Mouse (Mus musculus): ENCODE results near the gene Tmem42. TPM values are rescaled to one million over a fixed set of nuclear protein-coding genes. Genes with fewer than 3 reads are reported as not detected.
A peak's percentile ranks its signal among the peaks of the same experiment; 100 is the strongest.

The Tmem42 gene
- 10 to 100 TPM in 2 of 4 experiments, 1 to 10 TPM in 2; 6.5 to 11.0 (median 9.9) TPM for total RNA-seq (2022)

GRCm38 (mm10) chr9:123020995-123021631, at the start of gene Tmem42:
Tmem42 (plus strand) TSS chr9:123021326.
- DNase-seq (ENCODE audit: low spot score in 2 of 2), result peak; percentile 73 to 80

- DNase-seq (ENCODE audit: low spot score in 2 of 2), result no peak
Measured at GRCm38 (mm10) chr9:122998406-122999192, 22.5 kb upstream of the Tmem42 start.

GRCm38 (mm10) chr9:122999193-122999586, 21.9 kb upstream of the Tmem42 start:
- DNase-seq (ENCODE audit: low spot score in 2 of 2), result no peak

- no peak for DNase-seq (ENCODE audit: low spot score in 2 of 2)
Measured at GRCm38 (mm10) chr9:123004718-123005117, 16.4 kb upstream of the Tmem42 start.

GRCm38 (mm10) chr9:123006071-123006470, 15.1 kb upstream of the Tmem42 start:
- no peak for DNase-seq (ENCODE audit: low spot score in 2 of 2)

- peak in 1 of 2 experiments; percentile 6 for DNase-seq (ENCODE audit: low spot score in 2 of 2)
Measured at GRCm38 (mm10) chr9:123021636-123022379, 682 bp downstream of the Tmem42 start.

- no peak for DNase-seq (ENCODE audit: low spot score in 2 of 2)
Measured at GRCm38 (mm10) chr9:123024201-123024600, 3.1 kb downstream of the Tmem42 start.

GRCm38 (mm10) chr9:123031496-123032246, 10.5 kb downstream of the Tmem42 start:
- no peak for DNase-seq (ENCODE audit: low spot score in 2 of 2)

GRCm38 (mm10) chr9:123034426-123034825, 13.3 kb downstream of the Tmem42 start, which contains the start of gene Tgm4:
Tgm4 (plus strand) TSS chr9:123034726.
- DNase-seq (ENCODE audit: low spot score in 2 of 2), result no peak

GRCm38 (mm10) chr9:123047665-123048064, 26.5 kb downstream of the Tmem42 start:
- DNase-seq (ENCODE audit: low spot score in 2 of 2), result no peak

- no peak for DNase-seq (ENCODE audit: low spot score in 2 of 2)
Measured at GRCm38 (mm10) chr9:123058724-123059292, 37.7 kb downstream of the Tmem42 start.

GRCm38 (mm10) chr9:123060172-123060571, 39.0 kb downstream of the Tmem42 start:
- no peak for DNase-seq (ENCODE audit: low spot score in 2 of 2)

Other genes starting within 250 kb of the Tmem42 start
- gene Tcaim, start 215.8 kb upstream of the Tmem42 start, total RNA-seq (2022), result 10 to 100 TPM; 21.3 to 23.3 (median 21.9) TPM
- gene Gm35549, start 177.3 kb upstream of the Tmem42 start, total RNA-seq (2022), result not detected
- gene Zfp445, start 155.3 kb upstream of the Tmem42 start, total RNA-seq (2022), result 10 to 100 TPM; 24.8 to 35.2 (median 34.0) TPM
- 1 to 10 TPM; 3.9 to 4.6 (median 4.4) TPM for gene Zkscan7, start 135.6 kb upstream of the Tmem42 start, total RNA-seq (2022)
- gene Zfp105, start 98.3 kb upstream of the Tmem42 start, total RNA-seq (2022), result under 1 TPM; 0.19 to 0.79 (median 0.52) TPM
- 10 to 100 TPM in 1 of 4 experiments, 1 to 10 TPM in 3; 5.6 to 11.6 (median 8.4) TPM for gene 1110059G10Rik, start 70.3 kb upstream of the Tmem42 start, total RNA-seq (2022)
- under 1 TPM in 1 of 4 experiments, not detected in 3; 0.45 TPM for gene Kif15, start 70.3 kb upstream of the Tmem42 start, total RNA-seq (2022)
- gene Tgm4, start 13.4 kb downstream of the Tmem42 start, total RNA-seq (2022), result not detected
- gene Zdhhc3, start 91.9 kb downstream of the Tmem42 start, total RNA-seq (2022), result 10 to 100 TPM; 63.9 to 75.0 (median 69.9) TPM
- 10 to 100 TPM; 20.5 to 25.8 (median 22.0) TPM for gene Exosc7, start 91.9 kb downstream of the Tmem42 start, total RNA-seq (2022)
- gene Clec3b, start 129.6 kb downstream of the Tmem42 start, total RNA-seq (2022), result 10 to 100 TPM; 24.5 to 33.6 (median 28.6) TPM
- not detected for gene Cdcp1, start 194.7 kb downstream of the Tmem42 start, total RNA-seq (2022)
- gene Tmem158, start 239.4 kb downstream of the Tmem42 start, total RNA-seq (2022), result 1 to 10 TPM in 2 of 4 experiments, under 1 TPM in 2; 0.60 to 1.5 (median 1.0) TPM

Measured in gastrocnemius, adult 8-10 months (tissue).